Mouse (Mus musculus): Measurements from ENCODE around the gene Mink1. TPM values are rescaled to one million over a fixed set of nuclear protein-coding genes. Genes with fewer than 3 reads are reported as not detected.
A peak's percentile ranks its signal among the peaks of the same experiment; 100 is the strongest.
"Not testable (repeated sequence)": the region's sequence is repeated elsewhere in the genome, so short reads cannot be mapped to it uniquely, and the experiment has no call there.

Gene Mink1
- polyA plus RNA-seq, 1 experiment from 2014 or later, result 15.6 TPM

DNA sequence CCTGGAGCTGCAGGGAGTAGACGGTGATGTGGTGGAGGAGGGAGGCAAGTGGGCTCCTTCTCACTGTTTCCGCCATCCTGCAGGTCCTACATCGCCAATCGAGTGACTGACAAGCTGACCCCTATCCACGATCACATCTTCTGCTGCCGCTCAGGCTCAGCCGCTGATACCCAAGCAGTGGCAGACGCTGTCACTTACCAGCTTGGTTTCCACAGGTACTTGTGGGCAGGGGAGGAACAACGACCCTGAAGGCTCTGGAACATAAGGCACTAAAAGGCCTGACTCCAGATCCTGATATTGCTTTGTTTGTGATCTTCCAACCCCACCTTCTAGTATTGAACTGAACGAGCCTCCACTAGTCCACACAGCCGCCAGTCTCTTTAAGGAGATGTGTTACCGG is 36.5 kb upstream of the Mink1 start:
- H3K36me3 ChIP-seq, result peaks cover 29% of the 10 kb centered on the region
- H3K9me3 ChIP-seq, result no peaks in the 10 kb centered on the region
- H3K9ac ChIP-seq (replicated peaks), result peak overlapping the region; percentile 61
- peak overlapping the region; percentile 73 for H3K4me2 ChIP-seq (replicated peaks)
- no peaks in the 10 kb centered on the region for H3K27me3 ChIP-seq
- peaks cover 18% of the 10 kb centered on the region for H3K4me1 ChIP-seq
- no peak overlapping the region for H3K27ac ChIP-seq (replicated peaks)
- peak overlapping the region; percentile 69 for H3K4me3 ChIP-seq
- no peak for ATAC-seq (replicated peaks)
- 87% methylated on average over 12 of the region's 12 CpGs for WGBS

GRCm38 (mm10) chr11:70528610-70529009 is 34.1 kb upstream of the Mink1 start:
- Histone ChIP-seq H3K4me2 (replicated peaks) (no peak overlapping the region), H3K27me3 (no peaks in the 10 kb centered on the region), H3K4me3 (no peak overlapping the region), H3K4me1 (peaks cover 18% of the 10 kb centered on the region), H3K9me3 (no peaks in the 10 kb centered on the region), H3K9ac (replicated peaks) (no peak overlapping the region), H3K27ac (replicated peaks) (no peak overlapping the region), H3K36me3 (peaks cover 29% of the 10 kb centered on the region)
- ATAC-seq (replicated peaks), result no peak
- WGBS, result 91% methylated on average over 7 of the region's 7 CpGs

DNA sequence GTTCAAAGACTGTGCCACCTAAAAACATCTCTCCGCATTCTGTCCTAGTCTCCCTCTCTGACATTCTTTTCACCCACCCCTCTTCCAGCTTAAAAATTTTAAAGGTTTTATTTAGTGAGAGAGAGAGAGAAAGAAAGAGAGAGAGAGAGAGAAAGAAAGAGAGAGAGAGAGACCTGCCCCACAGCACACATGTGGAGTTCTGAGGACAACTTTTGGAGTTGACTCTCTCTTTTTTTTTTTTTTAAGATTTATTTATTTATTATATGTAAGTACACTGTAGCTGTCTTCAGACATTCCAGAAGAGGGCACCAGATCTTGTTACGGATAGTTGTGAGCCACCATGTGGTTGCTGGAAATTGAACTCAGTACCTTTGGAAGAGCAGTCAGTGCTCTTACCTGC is 31.6 kb upstream of the Mink1 start:
- WGBS, result 85% methylated on average over 2 of the region's 2 CpGs
- H3K4me2 ChIP-seq (replicated peaks), result not testable (repeated sequence)

GRCm38 (mm10) chr11:70532839-70533238 is 29.8 kb upstream of the Mink1 start, which contains the start of gene Gm40193:
Gene Gm40193 (minus strand): TSS chr11:70532939.
- ATAC-seq (replicated peaks), result no peak
- no peak within 1 kb of the TSS for H3K9ac ChIP-seq (replicated peaks)
- WGBS, result 74% methylated on average over 6 of the region's 6 CpGs

More for the DNA sequence above, 31.6 kb upstream of the Mink1 start:
- not testable (repeated sequence) for H3K27me3 ChIP-seq; H3K9me3 ChIP-seq; ATAC-seq (replicated peaks); H3K4me3 ChIP-seq; H3K9ac ChIP-seq (replicated peaks); H3K27ac ChIP-seq (replicated peaks)
- H3K4me1 ChIP-seq, result peaks cover 11% of the 10 kb centered on the region
- H3K36me3 ChIP-seq, result peaks cover 29% of the 10 kb centered on the region

GRCm38 (mm10) chr11:70539423-70539822 is 23.3 kb upstream of the Mink1 start:
- H3K4me1 ChIP-seq, result peaks cover 8% of the 10 kb centered on the region; the same call in 1 of the 2 replicates
- ATAC-seq (replicated peaks), result no peak
- no peaks in the 10 kb centered on the region for H3K9me3 ChIP-seq
- WGBS, result 10% methylated on average over 9 of the region's 9 CpGs
- H3K4me2 ChIP-seq (replicated peaks), result peak overlapping the region; percentile 71
- H3K27ac ChIP-seq (replicated peaks), result no peak overlapping the region
- H3K36me3 ChIP-seq, result no peaks in the 10 kb centered on the region
- H3K4me3 ChIP-seq, result peak overlapping the region; percentile 53
- H3K27me3 ChIP-seq, result no peaks in the 10 kb centered on the region; the same call in 1 of the 2 replicates
- peak overlapping the region; percentile 51 for H3K9ac ChIP-seq (replicated peaks)

More at GRCm38 (mm10) chr11:70532839-70533238, 29.8 kb upstream of the Mink1 start, which contains the start of gene Gm40193:
- no peak within 1 kb of the TSS for H3K4me2 ChIP-seq (replicated peaks)
- H3K4me3 ChIP-seq, result no peak within 1 kb of the TSS
- H3K9me3 ChIP-seq, result no peaks in the 10 kb centered on the region
- peaks cover 15% of the 10 kb centered on the region for H3K36me3 ChIP-seq
- H3K4me1 ChIP-seq, result no peaks in the 10 kb centered on the region
- H3K27me3 ChIP-seq, result no peaks in the 10 kb centered on the region
- no peak within 1 kb of the TSS for H3K27ac ChIP-seq (replicated peaks)

- Histone ChIP-seq H3K4me1 (peaks cover 8% of the 10 kb centered on the region; the same call in 1 of the 2 replicates), H3K9ac (replicated peaks) (peak within 1 kb of the TSS; percentile 51), H3K36me3 (no peaks in the 10 kb centered on the region), H3K9me3 (no peaks in the 10 kb centered on the region), H3K27me3 (no peaks in the 10 kb centered on the region; the same call in 1 of the 2 replicates), H3K27ac (replicated peaks) (no peak within 1 kb of the TSS), H3K4me2 (replicated peaks) (peak within 1 kb of the TSS; percentile 71), H3K4me3 (peak within 1 kb of the TSS; percentile 53)
- WGBS, result 0% methylated on average over 46 of the region's 65 CpGs
- ATAC-seq (replicated peaks), result peak; percentile 70
These were observed 22.6 kb upstream of the Mink1 start, which contains the start of gene Pld2 for GRCm38 (mm10) chr11:70539877-70540587. Gene Pld2 (plus strand): TSS chr11:70540064.

- no peaks in the 10 kb centered on the region for H3K36me3 ChIP-seq
- H3K27me3 ChIP-seq, result no peaks in the 10 kb centered on the region; the same call in 1 of the 2 replicates
- H3K4me3 ChIP-seq, result peak overlapping the region; percentile 53; the same call in 1 of the 2 replicates
- H3K4me1 ChIP-seq, result peaks cover 8% of the 10 kb centered on the region; the same call in 1 of the 2 replicates
- H3K9ac ChIP-seq (replicated peaks), result no peak overlapping the region
- no peak overlapping the region for H3K27ac ChIP-seq (replicated peaks)
- 88% methylated on average over 7 of the region's 7 CpGs for WGBS
- H3K9me3 ChIP-seq, result no peaks in the 10 kb centered on the region
- ATAC-seq (replicated peaks), result no peak
- peak overlapping the region; percentile 71 for H3K4me2 ChIP-seq (replicated peaks)
These were observed 21.8 kb upstream of the Mink1 start for GRCm38 (mm10) chr11:70540928-70541327.

GRCm38 (mm10) chr11:70541415-70541814 is 21.3 kb upstream of the Mink1 start:
- H3K9me3 ChIP-seq, result no peaks in the 10 kb centered on the region
- 62% methylated on average over 5 of the region's 5 CpGs for WGBS
- no peak overlapping the region for H3K9ac ChIP-seq (replicated peaks)
- no peak for ATAC-seq (replicated peaks)
- no peaks in the 10 kb centered on the region; the same call in 1 of the 2 replicates for H3K27me3 ChIP-seq
- H3K27ac ChIP-seq (replicated peaks), result no peak overlapping the region
- H3K36me3 ChIP-seq, result no peaks in the 10 kb centered on the region
- H3K4me3 ChIP-seq, result no peak overlapping the region
- H3K4me1 ChIP-seq, result peaks cover 8% of the 10 kb centered on the region; the same call in 1 of the 2 replicates
- H3K4me2 ChIP-seq (replicated peaks), result peak overlapping the region; percentile 71; the same call in 1 of the 2 replicates

GRCm38 (mm10) chr11:70544496-70544895 is 18.2 kb upstream of the Mink1 start:
- H3K9me3 ChIP-seq, result no peaks in the 10 kb centered on the region
- no peaks in the 10 kb centered on the region; the same call in 1 of the 2 replicates for H3K27me3 ChIP-seq
- no peak overlapping the region for H3K9ac ChIP-seq (replicated peaks)
- H3K4me2 ChIP-seq (replicated peaks), result no peak overlapping the region
- 71% methylated on average over 7 of the region's 7 CpGs for WGBS
- no peak overlapping the region for H3K4me3 ChIP-seq
- no peak overlapping the region for H3K27ac ChIP-seq (replicated peaks)
- peaks cover 8% of the 10 kb centered on the region; the same call in 1 of the 2 replicates for H3K4me1 ChIP-seq
- no peaks in the 10 kb centered on the region for H3K36me3 ChIP-seq
- ATAC-seq (replicated peaks), result no peak

- no peak overlapping the region for H3K27ac ChIP-seq (replicated peaks)
- H3K27me3 ChIP-seq, result no peaks in the 10 kb centered on the region
- 91% methylated on average over 8 of the region's 8 CpGs for WGBS
- no peaks in the 10 kb centered on the region for H3K36me3 ChIP-seq
- no peak overlapping the region for H3K9ac ChIP-seq (replicated peaks)
- H3K9me3 ChIP-seq, result no peaks in the 10 kb centered on the region
- H3K4me2 ChIP-seq (replicated peaks), result no peak overlapping the region
- no peak overlapping the region for H3K4me3 ChIP-seq
- ATAC-seq (replicated peaks), result no peak
- H3K4me1 ChIP-seq, result no peaks in the 10 kb centered on the region
These were observed 11.2 kb upstream of the Mink1 start for GRCm38 (mm10) chr11:70551526-70551925.

- no peak overlapping the region for H3K4me3 ChIP-seq
- H3K4me1 ChIP-seq, result no peaks in the 10 kb centered on the region
- H3K4me2 ChIP-seq (replicated peaks), result no peak overlapping the region
- no peaks in the 10 kb centered on the region for H3K9me3 ChIP-seq
- H3K27ac ChIP-seq (replicated peaks), result no peak overlapping the region
- no peak for ATAC-seq (replicated peaks)
- H3K27me3 ChIP-seq, result no peaks in the 10 kb centered on the region
- no peaks in the 10 kb centered on the region for H3K36me3 ChIP-seq
- no peak overlapping the region for H3K9ac ChIP-seq (replicated peaks)
- WGBS, result 37% methylated on average over 7 of the region's 7 CpGs
These were observed 8.7 kb upstream of the Mink1 start for GRCm38 (mm10) chr11:70553940-70554339.

- WGBS, result 89% methylated on average over 9 of the region's 9 CpGs
- H3K9ac ChIP-seq (replicated peaks), result no peak overlapping the region
- H3K4me1 ChIP-seq, result peaks cover 7% of the 10 kb centered on the region
- no peak overlapping the region for H3K27ac ChIP-seq (replicated peaks)
- no peaks in the 10 kb centered on the region for H3K9me3 ChIP-seq
- no peaks in the 10 kb centered on the region for H3K36me3 ChIP-seq
- ATAC-seq (replicated peaks), result no peak
- H3K4me3 ChIP-seq, result no peak overlapping the region
- H3K27me3 ChIP-seq, result no peaks in the 10 kb centered on the region
- H3K4me2 ChIP-seq (replicated peaks), result no peak overlapping the region
These were observed 5.1 kb upstream of the Mink1 start for GRCm38 (mm10) chr11:70557545-70557944.

All from forebrain, embryonic 15.5 days (tissue).